Mouse (Mus musculus) liver, embryonic 12.5 days (tissue): ENCODE data around the gene Btg2. TPM values are rescaled to one million over a fixed set of nuclear protein-coding genes. Genes with fewer than 3 reads are reported as not detected.
A peak's percentile ranks its signal among the peaks of the same experiment; 100 is the strongest.

ENCODE experiments used
- ATAC-seq: fragments of 200-750 bp; cut with Nextera tagmentation; 2 replicates; pipeline ENCODE4 v1.8.0; 2017; ENCODE audit warnings: moderate number of reproducible peaks, mild to moderate bottlenecking, moderate library complexity
- H3K27ac ChIP-seq: fragments of 300-500 bp; sonication (generic); 2 replicates; pipeline ENCODE4 v1.5.1; 2016; ENCODE audit warnings: mild to moderate bottlenecking
- H3K27me3 ChIP-seq: fragments of 300-500 bp; sonication (generic); replicated peaks from 2 replicates; pipeline ENCODE4 v1.6.1; 2016; ENCODE audit warnings: mild to moderate bottlenecking, moderate library complexity
- H3K36me3 ChIP-seq: fragments of 300-500 bp; sonication (generic); 2 replicates; pipeline ENCODE4 v1.6.1; 2016; ENCODE audit warnings: mild to moderate bottlenecking, moderate library complexity
- H3K4me1 ChIP-seq: fragments of 300-500 bp; sonication (generic); 2 replicates; pipeline ENCODE4 v1.6.1; 2016
- H3K4me2 ChIP-seq: fragments of 300-500 bp; sonication (generic); 2 replicates; pipeline ENCODE4 v1.6.1; 2016; ENCODE audit warnings: mild to moderate bottlenecking, moderate library complexity
- H3K4me3 ChIP-seq: fragments of 300-500 bp; sonication (generic); 2 replicates; pipeline ENCODE4 v1.5.1; 2016; ENCODE audit warnings: mild to moderate bottlenecking, moderate library complexity
- H3K9ac ChIP-seq: fragments of 300-500 bp; sonication (generic); 2 replicates; pipeline ENCODE4 v1.6.1; 2016; ENCODE audit warnings: mild to moderate bottlenecking, moderate library complexity
- H3K9me3 ChIP-seq: fragments of 300-500 bp; sonication (generic); replicated peaks from 2 replicates; pipeline ENCODE4 v1.6.1; 2016; ENCODE audit warnings: mild to moderate bottlenecking, moderate library complexity
- WGBS: fragments of 180-500 bp; shearing (Covaris S2); methylation state at CpG from one replicate; pipeline ENCODE4 v1.1.7; 2016; ENCODE audit not compliant: insufficient replicate concordance; 5-methylcytosine and 5-hydroxymethylcytosine counted together
- polyA plus RNA-seq: library from polyadenylated mRNA; unstranded; fragments of >200 nt; fragmentation: Nextera tagmentation; extraction: Ambion mirVana; gene quantifications from 2 replicates; pipeline ENCODE4 v1.2.1, GENCODE M21; 2016

Gene Btg2
- polyA plus RNA-seq, 1 experiment from 2014 or later = 78.2 TPM

- Histone ChIP-seq H3K4me1 (peaks cover 91% of the 10 kb centered on the region), H3K9ac (peak overlapping the region; percentile 66), H3K27ac (peak overlapping the region; percentile 80), H3K4me3 (no peak overlapping the region), H3K4me2 (peak overlapping the region; percentile 69), H3K9me3 (no peaks in the 10 kb centered on the region), H3K27me3 (no peaks in the 10 kb centered on the region; the same call in 1 of the 2 replicates), H3K36me3 (no peaks in the 10 kb centered on the region)
- 45% methylated on average over 3 of the region's 3 CpGs for WGBS
- ATAC-seq = no peak
Measured at GRCm38 (mm10) chr1:134086017-134086416, 7.1 kb upstream of the Btg2 start.

GRCm38 (mm10) chr1:134084128-134084527, 5.2 kb upstream of the Btg2 start:
- Histone ChIP-seq H3K9me3 (no peaks in the 10 kb centered on the region), H3K4me3 (no peak overlapping the region), H3K9ac (peak overlapping the region; percentile 63; the same call in 1 of the 2 replicates), H3K4me1 (peaks cover 99% of the 10 kb centered on the region), H3K4me2 (no peak overlapping the region), H3K27me3 (no peaks in the 10 kb centered on the region; the same call in 1 of the 2 replicates), H3K36me3 (no peaks in the 10 kb centered on the region), H3K27ac (peak overlapping the region; percentile 88)
- no peak for ATAC-seq
- WGBS = 75% methylated on average over 3 of the region's 3 CpGs

- H3K9ac ChIP-seq = peak overlapping the region; percentile 63; the same call in 1 of the 2 replicates
- no peak overlapping the region for H3K4me3 ChIP-seq
- H3K9me3 ChIP-seq = no peaks in the 10 kb centered on the region
- H3K27me3 ChIP-seq = no peaks in the 10 kb centered on the region; the same call in 1 of the 2 replicates
- peak overlapping the region; percentile 88 for H3K27ac ChIP-seq
- peaks cover 94% of the 10 kb centered on the region for H3K4me1 ChIP-seq
- ATAC-seq = no peak
- no peaks in the 10 kb centered on the region for H3K36me3 ChIP-seq
- H3K4me2 ChIP-seq = peak overlapping the region; percentile 56; the same call in 1 of the 2 replicates
- 63% methylated on average over 8 of the region's 8 CpGs for WGBS
Measured at GRCm38 (mm10) chr1:134083676-134084075, 4.8 kb upstream of the Btg2 start.

GRCm38 (mm10) chr1:134082987-134083516, 4.1 kb upstream of the Btg2 start:
- Histone ChIP-seq H3K4me2 (peak overlapping the region; percentile 56), H3K4me3 (no peak overlapping the region), H3K4me1 (peaks cover 88% of the 10 kb centered on the region), H3K36me3 (no peaks in the 10 kb centered on the region), H3K27me3 (no peaks in the 10 kb centered on the region; the same call in 1 of the 2 replicates), H3K9me3 (no peaks in the 10 kb centered on the region), H3K27ac (peak overlapping the region; percentile 88), H3K9ac (peak overlapping the region; percentile 63)
- ATAC-seq = peak; percentile 68
- 25% methylated on average over 11 of the region's 11 CpGs for WGBS

- Histone ChIP-seq H3K4me2 (peak overlapping the region; percentile 73), H3K9me3 (no peaks in the 10 kb centered on the region), H3K9ac (peak overlapping the region; percentile 96), H3K4me3 (no peak overlapping the region), H3K27ac (peak overlapping the region; percentile 88), H3K27me3 (no peaks in the 10 kb centered on the region), H3K36me3 (peaks cover 19% of the 10 kb centered on the region), H3K4me1 (peaks cover 84% of the 10 kb centered on the region)
- 74% methylated on average over 5 of the region's 5 CpGs for WGBS
- no peak for ATAC-seq
Measured at GRCm38 (mm10) chr1:134080881-134081450, 2.0 kb upstream of the Btg2 start.

- Histone ChIP-seq H3K36me3 (peaks cover 24% of the 10 kb centered on the region), H3K9ac (peak overlapping the region; percentile 96), H3K4me2 (peak overlapping the region; percentile 73), H3K4me3 (no peak overlapping the region), H3K9me3 (no peaks in the 10 kb centered on the region), H3K4me1 (peaks cover 84% of the 10 kb centered on the region), H3K27ac (peak overlapping the region; percentile 88), H3K27me3 (no peaks in the 10 kb centered on the region)
- ATAC-seq = no peak
- 50% methylated on average over 4 of the region's 4 CpGs for WGBS
Measured at GRCm38 (mm10) chr1:134080406-134080805, 1.5 kb upstream of the Btg2 start.

- H3K4me3 ChIP-seq = peak overlapping the region; percentile 84
- no peaks in the 10 kb centered on the region for H3K9me3 ChIP-seq
- no peak for ATAC-seq
- H3K9ac ChIP-seq = peak overlapping the region; percentile 96
- peak overlapping the region; percentile 88 for H3K27ac ChIP-seq
- WGBS = 7% methylated on average over 9 of the region's 9 CpGs
- H3K4me1 ChIP-seq = peaks cover 84% of the 10 kb centered on the region
- no peaks in the 10 kb centered on the region for H3K27me3 ChIP-seq
- H3K36me3 ChIP-seq = peaks cover 32% of the 10 kb centered on the region
- H3K4me2 ChIP-seq = peak overlapping the region; percentile 73
Measured at GRCm38 (mm10) chr1:134079477-134080163, 700 bp upstream of the Btg2 start.

GRCm38 (mm10) chr1:134078061-134078795, 692 bp downstream of the Btg2 start:
- Histone ChIP-seq H3K4me1 (peaks cover 84% of the 10 kb centered on the region), H3K4me3 (peak overlapping the region; percentile 84), H3K27me3 (no peaks in the 10 kb centered on the region), H3K27ac (peak overlapping the region; percentile 99), H3K4me2 (peak overlapping the region; percentile 73), H3K9ac (peak overlapping the region; percentile 96), H3K36me3 (peaks cover 38% of the 10 kb centered on the region), H3K9me3 (no peaks in the 10 kb centered on the region)
- ATAC-seq = peak; percentile 68
- WGBS = 3% methylated on average over 19 of the region's 19 CpGs

GRCm38 (mm10) chr1:134077389-134078060, 1.4 kb downstream of the Btg2 start:
- WGBS = 17% methylated on average over 14 of the region's 14 CpGs
- H3K4me1 ChIP-seq = peaks cover 84% of the 10 kb centered on the region
- no peak for ATAC-seq

GRCm38 (mm10) chr1:134076789-134077188, 2.1 kb downstream of the Btg2 start:
- no peak for ATAC-seq
- Histone ChIP-seq H3K9me3 (no peaks in the 10 kb centered on the region), H3K4me2 (peak overlapping the region; percentile 73), H3K4me1 (peaks cover 84% of the 10 kb centered on the region), H3K27me3 (no peaks in the 10 kb centered on the region), H3K9ac (peak overlapping the region; percentile 96), H3K4me3 (peak overlapping the region; percentile 84), H3K27ac (peak overlapping the region; percentile 99), H3K36me3 (peaks cover 38% of the 10 kb centered on the region)
- 68% methylated on average over 2 of the region's 2 CpGs for WGBS

More at GRCm38 (mm10) chr1:134077389-134078060, 1.4 kb downstream of the Btg2 start:
- peak overlapping the region; percentile 73 for H3K4me2 ChIP-seq
- H3K36me3 ChIP-seq = peaks cover 38% of the 10 kb centered on the region
- H3K4me3 ChIP-seq = peak overlapping the region; percentile 84
- H3K27ac ChIP-seq = peak overlapping the region; percentile 99
- no peaks in the 10 kb centered on the region for H3K9me3 ChIP-seq
- H3K9ac ChIP-seq = peak overlapping the region; percentile 96
- H3K27me3 ChIP-seq = no peaks in the 10 kb centered on the region

GRCm38 (mm10) chr1:134075532-134075931, 3.4 kb downstream of the Btg2 start:
- H3K9ac ChIP-seq = peak overlapping the region; percentile 96
- peaks cover 84% of the 10 kb centered on the region for H3K4me1 ChIP-seq
- peak overlapping the region; percentile 73 for H3K4me2 ChIP-seq
- ATAC-seq = no peak
- WGBS = 91% methylated on average over 8 of the region's 8 CpGs
- H3K9me3 ChIP-seq = no peaks in the 10 kb centered on the region
- H3K27me3 ChIP-seq = no peaks in the 10 kb centered on the region
- peak overlapping the region; percentile 84 for H3K4me3 ChIP-seq
- peaks cover 38% of the 10 kb centered on the region for H3K36me3 ChIP-seq
- H3K27ac ChIP-seq = peak overlapping the region; percentile 99
